Mouse (Mus musculus) heart, embryonic 14.5 days (tissue): ENCODE data around the gene Trim29. TPM values are rescaled to one million over a fixed set of nuclear protein-coding genes. Genes with fewer than 3 reads are reported as not detected.
A peak's percentile ranks its signal among the peaks of the same experiment; 100 is the strongest.

ENCODE experiments used
- ATAC-seq: fragments of 200-750 bp; cut with Nextera tagmentation; 2 replicates; pipeline ENCODE4 v1.8.0; 2017; ENCODE audit warnings: low read depth, moderate TSS enrichment; ENCODE audit not compliant: insufficient number of reproducible peaks, insufficient read depth, low FRiP score
- H3K27ac ChIP-seq, 2 experiments: fragments of 200-500 bp in 1 of 2; fragments of 300-500 bp in 1 of 2; sonication (generic) in 1 of 2; replicated peaks in 1 of 2; 2 replicates each; pipeline ENCODE4 v1.5.1; 2012 to 2014; ENCODE audit warnings: low read depth in 2 of 2, low read length in 2 of 2, control low read depth in 1 of 2, mild to moderate bottlenecking in 1 of 2, mixed read lengths in 1 of 2; ENCODE audit not compliant: control insufficient read depth in 1 of 2, insufficient read depth in 1 of 2
- H3K27me3 ChIP-seq: fragments of 300-500 bp; sonication (generic); 2 replicates; pipeline ENCODE4 v1.6.1; 2014; ENCODE audit warnings: mild to moderate bottlenecking, low read length, control low read depth; ENCODE audit not compliant: control insufficient read depth, insufficient read depth
- H3K36me3 ChIP-seq: fragments of 300-500 bp; sonication (generic); 2 replicates; pipeline ENCODE4 v1.6.1; 2014; ENCODE audit warnings: mild to moderate bottlenecking, control low read depth, low read length, mixed read lengths; ENCODE audit not compliant: control insufficient read depth, insufficient read depth
- H3K4me1 ChIP-seq, 2 experiments: fragments of 200-500 bp in 1 of 2; fragments of 300-500 bp in 1 of 2; sonication (generic) in 1 of 2; 2 replicates each; pipeline ENCODE4 v1.6.1; 2012 to 2014; ENCODE audit warnings: low read length in 2 of 2, control low read depth in 1 of 2, mixed read lengths in 1 of 2; ENCODE audit not compliant: control insufficient read depth in 2 of 2, insufficient read depth in 2 of 2
- H3K4me2 ChIP-seq: fragments of 300-500 bp; sonication (generic); 2 replicates; pipeline ENCODE4 v1.6.1; 2014; ENCODE audit warnings: mild to moderate bottlenecking, low read length
- H3K4me3 ChIP-seq, 2 experiments: fragments of 200-500 bp in 1 of 2; fragments of 300-500 bp in 1 of 2; sonication (generic) in 1 of 2; 2 replicates each; pipeline ENCODE4 v1.5.1; 2012 to 2014; ENCODE audit warnings: low read length in 2 of 2, mild to moderate bottlenecking in 2 of 2, control low read depth in 1 of 2, low read depth in 1 of 2, moderate library complexity in 1 of 2; ENCODE audit not compliant: control insufficient read depth in 1 of 2, insufficient read depth in 1 of 2
- H3K9ac ChIP-seq: fragments of 300-500 bp; sonication (generic); 2 replicates; pipeline ENCODE4 v1.6.1; 2014; ENCODE audit warnings: mild to moderate bottlenecking, low read length
- H3K9me3 ChIP-seq: fragments of 300-500 bp; sonication (generic); 2 replicates; pipeline ENCODE4 v1.6.1; 2016; ENCODE audit warnings: low read length, control low read depth; ENCODE audit not compliant: control insufficient read depth
- WGBS: fragments of 180-500 bp; shearing (Covaris S2); extraction: QIAGEN DNeasy Blood & Tissue Kit; methylation state at CpG from one replicate; pipeline ENCODE4 v1.1.7; 2014; 5-methylcytosine and 5-hydroxymethylcytosine counted together
- polyA plus RNA-seq: library from polyadenylated mRNA; unstranded; fragments of >200 nt; fragmentation: Nextera tagmentation; extraction: Ambion mirVana; gene quantifications from 2 replicates; pipeline ENCODE4 v1.2.1, GENCODE M21; 2014

The Trim29 gene
- polyA plus RNA-seq, 1 experiment from 2014 or later: 0.09 TPM

DNA sequence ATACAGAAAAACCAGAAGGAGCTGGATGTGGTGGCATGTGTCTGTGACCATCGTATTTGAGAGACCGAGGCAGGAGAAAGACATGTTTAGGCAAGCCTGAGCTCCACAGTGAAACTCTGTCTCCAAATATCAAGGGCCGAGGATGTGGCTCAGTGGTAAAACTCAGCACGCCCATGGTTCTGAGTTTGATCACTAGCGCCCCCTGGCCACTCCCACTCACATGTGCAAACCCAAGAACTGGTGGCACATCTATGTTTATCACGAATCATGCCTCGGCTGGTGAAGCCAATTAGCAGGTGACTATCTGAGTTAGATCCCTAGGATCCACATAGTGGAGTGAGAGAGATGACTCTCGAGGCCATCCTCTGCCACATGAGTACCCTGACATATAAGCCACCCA is 43.3 kb upstream of the Trim29 start:
- Histone ChIP-seq H3K9me3 (no peaks in the 10 kb centered on the region), H3K4me3 (no peak overlapping the region), H3K9ac (no peak overlapping the region), H3K4me2 (no peak overlapping the region), H3K4me1 (peaks cover 8 to 14% of the 10 kb centered on the region in 2 experiments), H3K27ac (no peak overlapping the region), H3K27me3 (peaks cover 32% of the 10 kb centered on the region), H3K36me3 (no peaks in the 10 kb centered on the region)
- WGBS: 69% methylated on average over 8 of the region's 8 CpGs
- ATAC-seq: no peak

- WGBS: 32% methylated on average over 8 of the region's 8 CpGs
- H3K27ac ChIP-seq: no peak overlapping the region
- peaks cover 3 to 11% of the 10 kb centered on the region in 2 experiments for H3K4me1 ChIP-seq
These were observed 41.5 kb upstream of the Trim29 start for GRCm38 (mm10) chr9:43269166-43269565.

GRCm38 (mm10) chr9:43270723-43271252 is 39.9 kb upstream of the Trim29 start:
- peak overlapping the region; percentile 22 to 39 for H3K4me3 ChIP-seq
- no peak overlapping the region for H3K27ac ChIP-seq
- peaks cover 33% of the 10 kb centered on the region for H3K27me3 ChIP-seq
- WGBS: 1% methylated on average over 17 of the region's 17 CpGs
- H3K36me3 ChIP-seq: no peaks in the 10 kb centered on the region
- peaks cover 2 to 10% of the 10 kb centered on the region in 2 experiments; a peak in 3 of 4 replicates for H3K4me1 ChIP-seq
- H3K9ac ChIP-seq: peak overlapping the region; percentile 56
- H3K4me2 ChIP-seq: peak overlapping the region; percentile 71
- no peak for ATAC-seq
- no peaks in the 10 kb centered on the region for H3K9me3 ChIP-seq

More at GRCm38 (mm10) chr9:43269166-43269565, 41.5 kb upstream of the Trim29 start:
- no peak overlapping the region for H3K9ac ChIP-seq
- ATAC-seq: no peak
- H3K27me3 ChIP-seq: peaks cover 33% of the 10 kb centered on the region
- no peaks in the 10 kb centered on the region for H3K36me3 ChIP-seq
- H3K4me2 ChIP-seq: no peak overlapping the region
- H3K4me3 ChIP-seq: no peak overlapping the region
- no peaks in the 10 kb centered on the region for H3K9me3 ChIP-seq

GRCm38 (mm10) chr9:43271761-43272518 is 38.7 kb upstream of the Trim29 start:
- H3K4me3 ChIP-seq: no peak overlapping the region
- no peaks in the 10 kb centered on the region for H3K9me3 ChIP-seq
- H3K4me2 ChIP-seq: no peak overlapping the region
- peaks cover 33% of the 10 kb centered on the region for H3K27me3 ChIP-seq
- no peaks in the 10 kb centered on the region for H3K36me3 ChIP-seq
- ATAC-seq: no peak
- peaks cover 2 to 10% of the 10 kb centered on the region in 2 experiments; a peak in 3 of 4 replicates for H3K4me1 ChIP-seq
- no peak overlapping the region for H3K27ac ChIP-seq
- 60% methylated on average over 14 of the region's 14 CpGs for WGBS
- no peak overlapping the region for H3K9ac ChIP-seq

GRCm38 (mm10) chr9:43273735-43274134 is 36.9 kb upstream of the Trim29 start:
- H3K9me3 ChIP-seq: no peaks in the 10 kb centered on the region
- no peak overlapping the region for H3K4me3 ChIP-seq
- 67% methylated on average over 9 of the region's 9 CpGs for WGBS
- H3K4me1 ChIP-seq: peaks cover 2 to 10% of the 10 kb centered on the region in 2 experiments; a peak in 3 of 4 replicates
- ATAC-seq: no peak
- H3K4me2 ChIP-seq: no peak overlapping the region
- H3K27ac ChIP-seq: no peak overlapping the region
- no peaks in the 10 kb centered on the region for H3K36me3 ChIP-seq
- peaks cover 33% of the 10 kb centered on the region for H3K27me3 ChIP-seq
- H3K9ac ChIP-seq: no peak overlapping the region

- peak; percentile 82 for ATAC-seq
- peaks cover 5% of the 10 kb centered on the region; the same call in 1 of the 2 replicates for H3K27me3 ChIP-seq
- no peaks in the 10 kb centered on the region for H3K9me3 ChIP-seq
- H3K27ac ChIP-seq: no peak overlapping the region
- no peak overlapping the region for H3K4me3 ChIP-seq
- no peaks in the 10 kb centered on the region for H3K36me3 ChIP-seq
- H3K9ac ChIP-seq: no peak overlapping the region
- WGBS: 3% methylated on average over 6 of the region's 6 CpGs
- no peak overlapping the region for H3K4me2 ChIP-seq
- no peaks in the 10 kb centered on the region; a peak in 1 of 4 replicates for H3K4me1 ChIP-seq
These were observed 26.4 kb upstream of the Trim29 start for GRCm38 (mm10) chr9:43284284-43284683.

- WGBS: 86% methylated on average over 4 of the region's 4 CpGs
- peaks cover 5% of the 10 kb centered on the region; the same call in 1 of the 2 replicates for H3K27me3 ChIP-seq
- H3K9ac ChIP-seq: no peak overlapping the region
- no peak for ATAC-seq
- no peak overlapping the region for H3K4me3 ChIP-seq
- H3K4me2 ChIP-seq: no peak overlapping the region
- H3K9me3 ChIP-seq: no peaks in the 10 kb centered on the region
- H3K4me1 ChIP-seq: no peaks in the 10 kb centered on the region; a peak in 1 of 4 replicates
- no peaks in the 10 kb centered on the region for H3K36me3 ChIP-seq
- no peak overlapping the region for H3K27ac ChIP-seq
These were observed 25.4 kb upstream of the Trim29 start for GRCm38 (mm10) chr9:43285281-43285680.
